Mouse (Mus musculus) kidney, postnatal 14 days (tissue): Measurements from ENCODE around the gene Gm20503.

Experiments used
- DNase-seq: peaks from one replicate; pipeline ENCODE4 v3.0.0; 2022; ENCODE audit warnings: mixed read lengths

The Gm20503 gene

GRCm38 (mm10) chr4:59002948-59003805, at the start of gene Gm20503:
Gm20503 (plus strand) TSS chr4:59003210.
- DNase-seq, result peak; percentile 96

- DNase-seq, result no peak
These were observed 41.3 kb upstream of the Gm20503 start for GRCm38 (mm10) chr4:58961719-58962118.

GRCm38 (mm10) chr4:58963271-58963670, 39.7 kb upstream of the Gm20503 start:
- no peak for DNase-seq

- DNase-seq, result no peak
These were observed 37.9 kb upstream of the Gm20503 start for GRCm38 (mm10) chr4:58965136-58965535.

- no peak for DNase-seq
These were observed 32.3 kb upstream of the Gm20503 start for GRCm38 (mm10) chr4:58970678-58971077.

- DNase-seq, result no peak
These were observed 27.3 kb upstream of the Gm20503 start for GRCm38 (mm10) chr4:58975711-58976110.

- DNase-seq, result no peak
These were observed 21.6 kb upstream of the Gm20503 start for GRCm38 (mm10) chr4:58981421-58981820.

GRCm38 (mm10) chr4:58982806-58983205, 20.2 kb upstream of the Gm20503 start:
- DNase-seq, result no peak

- DNase-seq, result peak; percentile 82
These were observed 17.8 kb upstream of the Gm20503 start for GRCm38 (mm10) chr4:58985157-58985648.

GRCm38 (mm10) chr4:58986540-58987190, 16.3 kb upstream of the Gm20503 start, which contains the start of gene Ptgr1:
Ptgr1 (minus strand) TSS chr4:58987119.
- DNase-seq, result peak; percentile 90

GRCm38 (mm10) chr4:58989303-58989898, 13.6 kb upstream of the Gm20503 start:
- peak; percentile 34 for DNase-seq

- no peak for DNase-seq
These were observed 12.2 kb upstream of the Gm20503 start for GRCm38 (mm10) chr4:58990609-58991434.

- DNase-seq, result no peak
These were observed 10.8 kb upstream of the Gm20503 start for GRCm38 (mm10) chr4:58992195-58992594.

GRCm38 (mm10) chr4:58994762-58995161, 8.2 kb upstream of the Gm20503 start, which contains the start of gene Dnajc25:
Dnajc25 (plus strand) TSS chr4:58995062.
- DNase-seq, result no peak

GRCm38 (mm10) chr4:58995251-58995693, 7.7 kb upstream of the Gm20503 start:
- DNase-seq, result no peak

- peak; percentile 56 for DNase-seq
These were observed 5.9 kb upstream of the Gm20503 start for GRCm38 (mm10) chr4:58997081-58997480.

- DNase-seq, result no peak
These were observed 4.3 kb upstream of the Gm20503 start for GRCm38 (mm10) chr4:58998688-58999087.

- peak; percentile 80 for DNase-seq
These were observed 3.3 kb upstream of the Gm20503 start for GRCm38 (mm10) chr4:58999686-59000085.

- DNase-seq, result peak; percentile 26
These were observed 2.4 kb upstream of the Gm20503 start for GRCm38 (mm10) chr4:59000614-59001013.

GRCm38 (mm10) chr4:59003806-59004200, 793 bp downstream of the Gm20503 start:
- DNase-seq, result peak; percentile 14

GRCm38 (mm10) chr4:59006211-59006610, 3.2 kb downstream of the Gm20503 start:
- no peak for DNase-seq

GRCm38 (mm10) chr4:59007016-59007415, 4.0 kb downstream of the Gm20503 start:
- no peak for DNase-seq
